Comparison of ENCODE assay signal across 10 mouse cellular contexts in the genomic region with DNA sequence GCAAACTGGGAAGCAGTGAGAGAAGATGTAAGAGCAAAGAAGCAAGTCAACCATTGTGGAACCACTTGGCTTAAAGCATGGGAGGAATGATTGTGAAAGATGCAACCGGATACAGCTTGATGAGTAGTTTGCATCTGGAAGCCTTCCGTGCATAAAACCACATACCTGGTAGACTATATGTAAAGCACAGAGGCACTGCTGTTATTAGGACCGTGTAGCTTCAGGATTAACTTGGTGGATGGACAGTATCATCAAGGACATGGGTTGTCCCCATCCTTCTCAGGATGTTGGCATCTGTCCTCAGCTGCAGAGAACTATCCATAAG.
"Had no signal": no experiment of that assay in that cellular context is flagged by ENCODE, and none has a peak within 500 bp of the region (broad histone marks: within the 10 kb centered on the region; RNA-seq: fewer than 3 reads in every experiment).

No protein-coding gene starts in this region.

- H3K4me1 ChIP-seq: liver, embryonic 15.5 days; midbrain, embryonic 15.5 days; neural tube, embryonic 13.5 days; stomach, embryonic 15.5 days had no signal

- DNase-seq: kidney, adult 8-10 months; kidney, postnatal 36 days; lung, adult 2 months; lung, postnatal 36 days; right cerebral cortex, postnatal 14 days had no signal

- H3K27ac ChIP-seq: limb, embryonic 13.5 days; liver, embryonic 15.5 days; midbrain, embryonic 15.5 days; neural tube, embryonic 13.5 days; stomach, embryonic 15.5 days had no signal

- H3K4me3 ChIP-seq: limb, embryonic 13.5 days; liver, embryonic 15.5 days; midbrain, embryonic 15.5 days; neural tube, embryonic 13.5 days; stomach, embryonic 15.5 days had no signal
